Mouse (Mus musculus) G1E-ER4 (cell line): ENCODE data around the gene Elac2. TPM values are rescaled to one million over a fixed set of nuclear protein-coding genes. Genes with fewer than 3 reads are reported as not detected.

Experiments used
- GATA1 ChIP-seq: IDR thresholded peaks from one replicate; pipeline ENCODE4 v1.8.0; 2012; ENCODE audit warnings: low read length, inconsistent platforms
- polyA plus RNA-seq: library from polyadenylated mRNA; stranded (reverse); fragments of >175 nt; gene quantifications from 2 replicates; pipeline ENCODE4 v1.2.3, GENCODE M21; 2012

The Elac2 gene
- polyA plus RNA-seq, 1 experiment: 50.3 TPM

GRCm38 (mm10) chr11:65001729-65002128 is 22.9 kb downstream of the Elac2 start:
- TF ChIP-seq GATA1: no peak

GRCm38 (mm10) chr11:65003611-65004010 is 24.8 kb downstream of the Elac2 start:
- TF ChIP-seq GATA1: no peak

GRCm38 (mm10) chr11:65004836-65005235 is 26.0 kb downstream of the Elac2 start:
- TF ChIP-seq GATA1: no peak

DNA sequence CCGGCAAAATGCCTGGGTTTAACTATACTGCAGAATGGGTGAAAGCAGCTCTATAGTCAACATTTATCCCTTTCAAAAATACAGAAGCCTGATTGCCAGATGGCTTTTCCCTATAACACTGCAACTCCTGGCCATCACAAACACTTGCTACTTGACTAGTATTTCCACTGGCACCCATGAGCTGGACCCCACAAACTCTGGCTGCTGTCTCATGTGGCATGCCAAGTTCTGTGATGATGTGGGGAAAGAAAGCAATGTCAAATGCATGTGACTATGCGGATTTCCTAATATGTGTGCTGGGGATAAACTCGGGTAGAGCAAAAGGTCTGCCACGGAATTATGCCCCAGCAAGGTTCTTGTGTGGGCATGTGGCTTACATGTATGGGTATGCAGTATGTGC is 27.2 kb downstream of the Elac2 start:
- no peak for TF ChIP-seq GATA1

- TF ChIP-seq GATA1: no peak
These were observed 35.1 kb downstream of the Elac2 start for GRCm38 (mm10) chr11:65013906-65014305.

- TF ChIP-seq GATA1: no peak
These were observed 37.9 kb downstream of the Elac2 start for GRCm38 (mm10) chr11:65016754-65017153.

DNA sequence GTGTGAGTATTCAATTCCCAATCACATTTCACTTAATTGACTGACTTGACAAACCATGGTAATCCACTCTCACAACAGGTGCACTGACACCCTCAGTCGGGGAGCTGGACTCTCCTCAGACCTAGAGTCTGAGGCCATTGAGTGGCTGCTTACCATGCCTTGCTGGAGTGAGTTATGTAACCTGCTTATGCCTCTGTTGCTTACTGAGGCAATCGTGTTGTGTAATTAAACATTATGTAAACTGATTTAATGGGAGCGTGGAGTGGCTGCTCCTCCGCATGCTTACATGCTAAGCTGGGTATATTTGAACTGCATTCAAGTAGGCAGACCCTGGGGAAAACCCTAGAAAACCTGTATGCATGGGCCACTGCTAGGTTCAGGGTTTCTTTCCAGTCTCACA is 41.9 kb downstream of the Elac2 start:
- TF ChIP-seq GATA1: no peak

DNA sequence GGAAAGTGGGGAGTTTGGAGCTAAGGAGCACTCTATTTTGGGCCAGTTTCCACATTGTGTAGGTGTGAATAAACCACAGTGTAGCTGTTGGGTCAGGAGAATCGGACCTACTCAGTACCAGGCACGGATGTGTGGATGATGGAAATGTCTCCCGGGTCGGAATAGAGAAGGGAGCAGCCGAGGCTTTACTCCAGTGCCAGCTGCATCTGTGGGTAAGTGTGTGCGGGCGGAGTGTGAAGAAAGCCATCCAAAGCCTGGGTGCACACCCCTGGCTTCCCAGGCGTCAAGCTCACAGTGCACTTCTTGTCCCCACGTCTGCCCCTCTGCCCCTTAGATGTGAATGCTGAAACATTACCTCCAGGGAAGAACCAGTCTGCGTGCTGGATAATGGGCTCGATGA is 43.9 kb downstream of the Elac2 start:
- TF ChIP-seq GATA1: no peak

GRCm38 (mm10) chr11:65028049-65028448 is 49.2 kb downstream of the Elac2 start:
- TF ChIP-seq GATA1: no peak

DNA sequence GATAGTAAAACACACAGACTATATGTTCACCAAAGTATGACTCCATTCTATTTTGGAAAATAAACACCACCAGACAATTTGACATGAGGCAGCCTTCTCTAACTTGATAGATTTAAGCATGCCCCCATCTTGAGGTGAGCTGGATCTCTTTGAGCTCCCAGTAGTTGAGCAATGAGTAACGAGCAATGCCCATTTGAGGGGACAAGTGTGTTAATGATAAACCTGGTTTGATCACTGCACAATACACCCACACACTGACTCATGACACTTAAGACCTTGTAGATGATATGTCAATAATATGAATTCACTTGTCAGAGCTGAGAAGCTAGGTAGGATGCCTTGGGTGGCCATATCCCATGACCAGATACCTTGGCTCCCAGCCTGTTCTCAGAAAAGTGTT is 51.4 kb downstream of the Elac2 start:
- TF ChIP-seq GATA1: no peak

DNA sequence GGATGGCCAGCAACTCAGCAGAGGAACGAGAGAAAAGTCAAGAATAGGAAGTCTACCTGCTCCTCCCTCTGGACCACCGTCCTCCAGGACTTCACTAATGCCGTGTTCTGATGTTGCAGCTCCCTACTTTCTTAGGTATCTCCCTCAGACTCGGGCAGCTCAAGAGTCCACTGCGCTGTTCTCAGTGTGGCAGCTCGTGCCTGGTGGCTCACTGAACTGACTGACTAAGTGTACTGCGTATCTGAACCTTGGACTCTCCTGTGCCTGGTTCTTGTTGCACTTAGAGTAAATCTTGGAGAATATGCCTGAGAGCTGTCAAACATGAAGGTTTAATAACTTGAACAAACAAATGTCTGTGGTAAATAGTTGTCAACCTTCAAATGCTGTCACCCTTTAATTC is 53.4 kb downstream of the Elac2 start:
- no peak for TF ChIP-seq GATA1

- TF ChIP-seq GATA1: no peak
These were observed 60.2 kb downstream of the Elac2 start for GRCm38 (mm10) chr11:65038996-65039395.

GRCm38 (mm10) chr11:65039517-65040095 is 60.8 kb downstream of the Elac2 start:
- TF ChIP-seq GATA1: no peak

DNA sequence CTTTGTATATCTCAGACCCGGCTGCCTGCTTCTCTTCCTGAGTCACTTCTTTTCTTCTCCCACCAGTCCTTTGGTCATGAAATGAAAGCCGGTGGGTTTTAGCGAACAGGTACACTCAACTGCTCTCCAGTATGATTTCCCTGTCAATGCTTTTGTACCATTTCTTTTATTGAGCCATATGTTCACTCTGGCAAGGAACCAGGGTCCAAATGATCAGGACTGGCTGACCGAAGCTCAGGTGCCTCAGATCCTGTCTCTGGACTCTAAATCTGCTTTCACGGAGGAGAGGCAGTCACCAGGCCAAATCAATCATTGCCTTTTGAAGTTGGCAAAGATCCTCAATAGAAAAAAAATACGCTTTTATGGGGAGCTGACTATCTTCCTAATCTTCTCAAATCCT is 61.7 kb downstream of the Elac2 start:
- TF ChIP-seq GATA1: no peak

DNA sequence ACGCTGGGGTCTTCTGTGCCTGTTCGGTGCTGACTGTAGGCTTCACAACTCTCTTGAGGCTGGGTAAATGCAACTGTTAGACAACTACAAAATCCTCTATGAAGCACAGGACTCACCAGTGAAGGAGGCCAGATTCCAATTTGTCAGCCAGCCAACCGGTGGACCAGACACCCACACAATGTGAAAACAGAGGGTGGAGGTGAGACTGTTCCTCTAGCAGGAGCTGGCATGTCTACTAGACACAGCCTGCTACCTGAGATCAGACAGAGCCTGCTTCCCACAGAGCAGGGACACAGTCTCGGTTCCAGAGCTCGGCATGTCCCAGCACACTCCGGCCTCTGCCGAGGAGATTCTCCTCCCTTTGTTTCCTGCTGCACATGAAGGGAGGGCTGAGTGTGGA is 70.3 kb downstream of the Elac2 start:
- no peak for TF ChIP-seq GATA1

DNA sequence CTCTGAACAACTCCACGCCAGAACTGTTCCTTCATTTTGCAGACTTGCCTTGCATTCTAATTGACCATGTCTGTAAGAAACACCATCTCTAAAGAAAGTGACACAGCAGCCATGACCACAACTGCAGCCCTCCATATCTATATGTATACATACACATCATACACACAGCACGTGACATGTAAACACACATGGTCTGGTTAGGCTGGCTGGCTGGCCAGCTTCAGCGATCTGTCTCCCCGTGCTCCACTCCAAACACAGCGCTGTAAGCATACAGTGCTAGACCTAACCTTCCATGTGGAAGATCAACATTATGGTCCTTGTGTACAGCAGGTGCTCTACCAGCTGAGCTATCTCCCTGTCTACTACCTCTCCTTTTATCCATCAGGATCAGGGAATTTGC is 72.0 kb downstream of the Elac2 start:
- no peak for TF ChIP-seq GATA1

Other genes with a start within 250 kb of the Elac2 start
- not detected in 2 replicates for gene 1700086D15Rik, start 180.9 kb downstream of the Elac2 start, polyA plus RNA-seq
- not detected in 2 replicates for gene Arhgap44, start 183.9 kb downstream of the Elac2 start, polyA plus RNA-seq